Mouse (Mus musculus) limb, embryonic 13.5 days (tissue): ENCODE data around the gene Ovol2. TPM values are rescaled to one million over a fixed set of nuclear protein-coding genes. Genes with fewer than 3 reads are reported as not detected.

Source experiments
- ATAC-seq: fragments of 200-750 bp; cut with Nextera tagmentation; 2 replicates; pipeline ENCODE4 v1.8.0; 2017; ENCODE audit warnings: low read depth, moderate number of reproducible peaks, moderate TSS enrichment; ENCODE audit not compliant: low FRiP score
- H3K27ac ChIP-seq: fragments of 300-500 bp; sonication (generic); 2 replicates; pipeline ENCODE4 v1.5.1; 2015; ENCODE audit warnings: inconsistent platforms, mild to moderate bottlenecking, moderate library complexity
- H3K27me3 ChIP-seq: fragments of 300-500 bp; sonication (generic); 2 replicates; pipeline ENCODE4 v1.6.1; 2015; ENCODE audit warnings: mild to moderate bottlenecking, inconsistent platforms
- H3K36me3 ChIP-seq: fragments of 300-500 bp; sonication (generic); 2 replicates; pipeline ENCODE4 v1.6.1; 2015; ENCODE audit warnings: inconsistent platforms, mild to moderate bottlenecking, moderate library complexity
- H3K4me1 ChIP-seq: fragments of 300-500 bp; sonication (generic); 2 replicates; pipeline ENCODE4 v1.6.1; 2015; ENCODE audit warnings: inconsistent platforms
- H3K4me2 ChIP-seq: fragments of 300-500 bp; sonication (generic); replicated peaks from 2 replicates; pipeline ENCODE4 v1.6.1; 2015; ENCODE audit warnings: inconsistent platforms, mild to moderate bottlenecking, moderate library complexity
- H3K4me3 ChIP-seq: fragments of 300-500 bp; sonication (generic); 2 replicates; pipeline ENCODE4 v1.5.1; 2015; ENCODE audit warnings: moderate library complexity, mild to moderate bottlenecking, inconsistent platforms
- H3K9ac ChIP-seq: fragments of 300-500 bp; sonication (generic); 2 replicates; pipeline ENCODE4 v1.6.1; 2015; ENCODE audit warnings: mild to moderate bottlenecking, inconsistent platforms
- H3K9me3 ChIP-seq: fragments of 300-500 bp; sonication (generic); 2 replicates; pipeline ENCODE4 v1.6.1; 2016; ENCODE audit warnings: inconsistent platforms
- WGBS: fragments of 180-500 bp; shearing (Covaris S2); methylation state at CpG from one replicate; pipeline ENCODE4 v1.1.7; 2015; 5-methylcytosine and 5-hydroxymethylcytosine counted together
- polyA plus RNA-seq: library from polyadenylated mRNA; unstranded; fragments of >200 nt; fragmentation: Nextera tagmentation; extraction: Ambion mirVana; gene quantifications from 2 replicates; pipeline ENCODE4 v1.2.1, GENCODE M21; 2015

Ovol2 gene
- polyA plus RNA-seq, 1 experiment from 2014 or later, result 1.3 TPM

DNA sequence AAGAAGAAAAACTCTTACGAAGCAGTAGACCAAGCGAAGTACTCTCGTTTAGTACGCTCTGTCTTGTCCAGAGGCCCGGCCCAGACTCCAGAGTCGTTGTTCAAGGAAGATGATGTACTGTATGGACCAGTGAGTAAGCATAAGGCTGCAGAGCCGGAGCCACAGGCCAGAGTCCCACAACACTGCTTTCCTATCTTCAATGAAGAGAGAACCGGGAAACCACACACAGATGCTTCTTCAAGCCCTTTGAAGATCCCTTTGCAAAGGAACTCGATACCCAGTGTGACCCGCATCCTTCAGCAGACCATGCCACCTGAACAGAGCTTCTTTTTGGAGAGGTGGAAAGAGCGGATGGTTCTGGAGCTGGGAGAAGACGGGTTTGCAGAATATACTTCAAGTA is 59.9 kb downstream of the Ovol2 start:
- no peak overlapping the region for H3K4me2 ChIP-seq
- ATAC-seq, result no peak
- no peaks in the 10 kb centered on the region for H3K9me3 ChIP-seq
- H3K36me3 ChIP-seq, result peaks cover 20% of the 10 kb centered on the region
- H3K9ac ChIP-seq, result no peak overlapping the region
- H3K27ac ChIP-seq, result no peak overlapping the region
- H3K27me3 ChIP-seq, result no peaks in the 10 kb centered on the region
- 87% methylated on average over 12 of the region's 12 CpGs for WGBS
- peaks cover 41% of the 10 kb centered on the region for H3K4me1 ChIP-seq
- no peak overlapping the region for H3K4me3 ChIP-seq

DNA sequence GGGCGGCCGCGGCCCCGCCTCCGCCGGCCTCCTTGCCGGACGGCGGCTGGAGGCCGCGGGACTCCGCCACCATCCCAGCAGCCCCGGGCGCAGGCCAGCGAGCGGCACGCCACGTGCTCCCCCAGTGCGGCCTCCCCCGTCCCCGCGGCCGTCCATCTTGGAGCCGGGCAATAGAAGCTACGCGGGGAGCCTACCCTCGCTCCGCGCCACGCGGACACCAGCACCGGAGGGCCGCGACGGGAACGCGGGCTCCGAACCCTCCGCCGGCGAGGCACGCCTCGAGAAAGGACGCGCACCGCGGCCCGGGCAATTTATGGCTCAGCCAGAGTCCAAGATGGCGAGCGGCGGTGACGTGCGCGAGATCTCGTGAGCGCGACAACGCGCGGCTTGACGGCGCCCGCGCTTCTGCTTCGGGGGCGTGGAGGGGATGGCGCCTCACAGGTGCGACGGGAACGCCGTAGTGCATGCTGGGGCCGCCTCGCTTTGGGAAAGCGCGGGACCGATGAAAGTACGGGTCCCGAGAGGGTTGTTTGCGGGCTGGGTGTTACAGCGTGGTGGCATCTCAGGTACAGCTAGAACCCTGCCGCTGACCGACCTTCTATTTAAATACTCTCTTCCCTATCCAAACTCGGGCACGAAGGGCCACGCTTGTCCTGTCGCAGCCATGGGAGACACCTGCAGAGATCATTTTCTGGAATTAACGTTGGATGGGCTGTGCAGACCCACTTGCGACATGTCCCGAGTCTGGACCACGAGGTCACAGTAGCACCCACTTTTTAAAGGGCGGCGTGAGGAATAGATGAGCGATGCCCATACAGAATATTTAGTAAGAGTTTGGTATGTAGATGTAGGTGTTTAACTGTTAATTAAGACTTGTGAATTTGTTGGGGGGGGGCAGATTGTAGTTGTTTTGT is 61.2 kb downstream of the Ovol2 start, which contains the start of the genes Mgme1 and Snx5:
Mgme1 (plus strand) TSS at position 157 of the 914 bp plus-strand sequence.
Snx5 (minus strand) TSS at position 400 of the 914 bp plus-strand sequence.
- H3K27me3 ChIP-seq, result no peaks in the 10 kb centered on the region
- H3K9ac ChIP-seq, result peak within 1 kb of the TSS; percentile 97
- peak within 1 kb of the TSS; percentile 96 for H3K27ac ChIP-seq
- peak; percentile 97 for ATAC-seq
- WGBS, result under 1% methylated on average over 91 of the region's 93 CpGs
- peaks cover 16% of the 10 kb centered on the region; the same call in 1 of the 2 replicates for H3K36me3 ChIP-seq
- peak within 1 kb of the TSS; percentile 75 for H3K4me2 ChIP-seq
- peak within 1 kb of the TSS; percentile 77 for H3K4me3 ChIP-seq
- no peaks in the 10 kb centered on the region for H3K9me3 ChIP-seq
- H3K4me1 ChIP-seq, result peaks cover 50% of the 10 kb centered on the region

DNA sequence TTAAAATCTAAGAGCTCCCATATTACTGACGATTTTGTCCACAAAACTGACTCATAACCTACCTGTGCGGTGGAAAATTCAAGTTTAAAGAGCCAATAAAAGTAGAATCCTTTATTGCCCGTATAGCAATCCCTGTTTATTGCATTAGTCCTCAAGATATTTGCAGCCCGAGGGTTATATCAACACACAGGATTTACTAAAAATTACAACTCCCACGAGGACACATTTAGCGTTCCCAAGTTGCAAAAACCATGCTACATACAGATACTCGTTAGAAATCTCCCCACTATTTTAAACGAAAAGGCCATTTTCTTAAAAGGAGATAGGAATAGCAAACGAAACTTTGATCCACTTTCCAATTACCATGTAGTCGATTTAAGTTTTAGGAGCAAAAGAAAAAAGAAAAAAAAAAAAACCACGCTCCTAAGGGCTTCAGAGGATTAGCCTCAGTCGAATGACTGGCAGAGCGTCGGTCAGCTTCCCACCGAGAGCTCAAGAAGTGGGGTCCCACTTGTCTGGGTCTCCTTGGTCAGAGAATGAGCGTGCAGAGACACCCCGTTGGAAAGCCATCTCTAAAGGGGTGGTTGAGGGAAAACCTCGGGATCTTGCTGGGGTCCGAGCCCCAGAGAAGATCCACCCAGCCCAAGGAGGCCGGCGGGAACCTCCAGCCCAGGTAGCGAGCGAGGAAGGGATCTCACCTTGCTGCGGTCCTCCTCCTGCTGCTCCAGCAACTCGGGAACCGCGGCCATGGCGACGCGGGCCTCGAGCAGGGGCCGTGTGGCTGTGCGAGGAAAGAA is 62.1 kb downstream of the Ovol2 start:
- no peaks in the 10 kb centered on the region for H3K9me3 ChIP-seq
- H3K4me1 ChIP-seq, result peaks cover 52% of the 10 kb centered on the region
- H3K4me3 ChIP-seq, result peak overlapping the region; percentile 77
- peak overlapping the region; percentile 75 for H3K4me2 ChIP-seq
- peak; percentile 12; the same call in 1 of the 2 replicates for ATAC-seq
- peaks cover 17% of the 10 kb centered on the region for H3K36me3 ChIP-seq
- peak overlapping the region; percentile 97 for H3K9ac ChIP-seq
- H3K27me3 ChIP-seq, result no peaks in the 10 kb centered on the region
- H3K27ac ChIP-seq, result peak overlapping the region; percentile 96
- under 1% methylated on average over 24 of the region's 33 CpGs for WGBS

DNA sequence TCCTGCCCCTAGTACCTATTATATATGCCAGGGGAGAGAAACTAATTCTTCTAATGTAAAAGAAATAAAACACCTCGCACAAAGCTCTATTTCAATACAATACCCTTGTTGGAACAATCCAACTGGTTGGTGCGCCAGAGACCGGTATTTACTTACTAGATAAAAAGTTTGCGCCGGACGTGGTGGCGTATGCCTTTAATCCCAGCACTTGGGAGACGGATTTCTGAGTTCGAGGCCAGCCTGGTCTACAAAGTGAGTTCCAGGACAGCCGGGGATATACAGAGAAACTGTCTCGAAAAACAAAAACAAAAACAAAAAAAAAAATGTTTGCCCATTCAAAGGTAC is 62.7 kb downstream of the Ovol2 start:
- peak overlapping the region; percentile 75 for H3K4me2 ChIP-seq
- H3K9ac ChIP-seq, result peak overlapping the region; percentile 97
- peaks cover 23% of the 10 kb centered on the region for H3K36me3 ChIP-seq
- H3K27me3 ChIP-seq, result no peaks in the 10 kb centered on the region
- H3K4me1 ChIP-seq, result peaks cover 51% of the 10 kb centered on the region
- H3K4me3 ChIP-seq, result peak overlapping the region; percentile 77
- ATAC-seq, result no peak
- H3K27ac ChIP-seq, result no peak overlapping the region
- WGBS, result under 1% methylated on average over 11 of the region's 11 CpGs
- no peaks in the 10 kb centered on the region for H3K9me3 ChIP-seq

DNA sequence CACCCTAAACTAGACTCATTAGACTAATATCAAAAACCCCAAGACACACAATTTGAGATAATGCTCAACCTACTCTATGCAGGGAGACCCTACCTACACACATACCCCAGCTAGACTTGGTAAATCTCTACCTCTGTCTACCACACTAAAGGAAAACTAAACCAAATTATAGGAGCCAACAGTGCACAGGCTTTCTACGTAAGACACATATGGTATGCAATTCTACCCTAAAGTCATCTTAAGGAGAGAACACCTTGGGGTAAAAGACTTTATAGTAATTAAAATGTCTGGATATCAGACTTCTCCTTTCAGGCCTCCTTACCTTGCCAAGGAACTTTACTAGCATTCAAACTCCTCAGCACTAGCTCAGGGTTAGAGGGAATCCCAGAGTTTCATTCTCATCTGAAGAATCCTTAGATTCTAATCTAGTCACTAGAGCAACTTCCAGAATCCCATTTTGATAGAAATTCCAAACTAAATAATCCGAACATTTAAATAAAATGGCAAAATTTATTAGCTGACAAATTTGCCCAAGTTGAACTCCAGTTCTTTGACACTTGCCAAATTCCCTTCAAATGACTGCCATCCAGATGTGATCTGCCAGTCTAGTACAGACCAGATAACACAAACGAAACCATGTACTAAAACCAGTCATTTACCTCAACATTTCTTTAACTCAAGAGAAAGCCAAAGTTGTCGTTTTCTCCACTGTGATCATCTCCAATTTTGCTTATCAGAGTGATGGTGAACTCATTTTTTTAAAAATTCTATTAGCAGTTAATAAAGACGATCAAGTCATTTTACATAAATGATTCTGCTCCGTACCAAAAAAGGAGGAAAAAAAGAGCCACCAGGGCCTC is 63.3 kb downstream of the Ovol2 start:
- peak overlapping the region; percentile 77 for H3K4me3 ChIP-seq
- no peak for ATAC-seq
- no peaks in the 10 kb centered on the region for H3K9me3 ChIP-seq
- H3K27ac ChIP-seq, result no peak overlapping the region
- no peaks in the 10 kb centered on the region for H3K27me3 ChIP-seq
- peak overlapping the region; percentile 75 for H3K4me2 ChIP-seq
- peaks cover 27% of the 10 kb centered on the region for H3K36me3 ChIP-seq
- peak overlapping the region; percentile 97 for H3K9ac ChIP-seq
- WGBS, result 6% methylated on average over 6 of the region's 6 CpGs
- peaks cover 48% of the 10 kb centered on the region for H3K4me1 ChIP-seq

DNA sequence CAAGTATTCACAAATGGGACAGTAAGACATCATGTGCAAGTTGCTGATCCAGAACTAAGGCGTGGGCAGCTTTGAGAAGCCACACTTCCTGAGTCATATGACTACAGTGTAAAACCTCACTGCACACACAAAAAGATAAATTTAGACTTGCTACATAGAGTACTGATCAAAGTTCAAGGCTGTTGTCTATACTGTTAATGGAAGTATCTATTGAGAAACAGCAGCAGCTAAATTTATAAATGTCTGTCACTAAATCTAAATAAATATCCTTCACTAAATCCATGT is 64.3 kb downstream of the Ovol2 start:
- no peak overlapping the region for H3K9ac ChIP-seq
- peak overlapping the region; percentile 75 for H3K4me2 ChIP-seq
- no peak overlapping the region for H3K27ac ChIP-seq
- no peaks in the 10 kb centered on the region for H3K27me3 ChIP-seq
- H3K36me3 ChIP-seq, result peaks cover 25% of the 10 kb centered on the region
- 30% methylated on average over 1 of the region's 1 CpGs for WGBS
- ATAC-seq, result no peak
- no peak overlapping the region for H3K4me3 ChIP-seq
- peaks cover 51% of the 10 kb centered on the region for H3K4me1 ChIP-seq
- no peaks in the 10 kb centered on the region for H3K9me3 ChIP-seq

DNA sequence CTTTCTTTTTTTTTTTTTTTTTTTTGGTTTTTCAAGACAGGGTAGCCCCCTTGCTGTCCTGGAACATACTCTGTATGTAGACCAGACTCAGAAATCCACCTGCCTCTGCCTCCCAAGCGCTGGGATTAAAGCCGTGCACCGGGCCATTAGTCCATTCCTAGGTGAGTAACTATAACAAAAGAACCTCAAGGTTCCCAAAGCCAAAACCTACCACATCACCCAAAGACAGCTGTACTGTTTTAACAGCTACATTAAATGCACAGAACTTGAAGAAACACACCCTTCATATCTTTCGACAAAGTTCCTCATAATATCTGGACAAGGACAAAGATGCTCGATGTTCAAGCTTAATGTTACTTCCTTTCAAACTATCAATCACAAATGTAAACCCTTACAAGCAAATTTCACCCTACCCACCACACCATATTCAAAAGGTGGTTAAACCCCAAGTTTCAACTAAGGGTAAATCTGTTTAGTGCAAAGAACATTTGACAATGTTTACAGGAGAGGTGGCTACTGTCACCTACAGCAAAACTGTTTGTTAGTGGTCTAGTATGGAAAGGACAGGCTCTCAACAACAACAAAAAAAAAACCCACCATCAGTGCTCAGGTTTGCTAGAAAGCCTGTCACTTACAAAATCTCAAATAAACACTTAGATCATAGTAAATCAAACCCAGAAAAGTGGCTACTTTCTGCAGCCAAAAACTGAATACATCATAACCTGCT is 64.8 kb downstream of the Ovol2 start:
- Histone ChIP-seq H3K4me1 (peaks cover 51% of the 10 kb centered on the region), H3K4me2 (peak overlapping the region; percentile 75), H3K36me3 (peaks cover 25% of the 10 kb centered on the region), H3K9ac (no peak overlapping the region), H3K9me3 (no peaks in the 10 kb centered on the region), H3K27me3 (no peaks in the 10 kb centered on the region), H3K27ac (no peak overlapping the region), H3K4me3 (no peak overlapping the region)
- 57% methylated on average over 5 of the region's 5 CpGs for WGBS
- ATAC-seq, result no peak

DNA sequence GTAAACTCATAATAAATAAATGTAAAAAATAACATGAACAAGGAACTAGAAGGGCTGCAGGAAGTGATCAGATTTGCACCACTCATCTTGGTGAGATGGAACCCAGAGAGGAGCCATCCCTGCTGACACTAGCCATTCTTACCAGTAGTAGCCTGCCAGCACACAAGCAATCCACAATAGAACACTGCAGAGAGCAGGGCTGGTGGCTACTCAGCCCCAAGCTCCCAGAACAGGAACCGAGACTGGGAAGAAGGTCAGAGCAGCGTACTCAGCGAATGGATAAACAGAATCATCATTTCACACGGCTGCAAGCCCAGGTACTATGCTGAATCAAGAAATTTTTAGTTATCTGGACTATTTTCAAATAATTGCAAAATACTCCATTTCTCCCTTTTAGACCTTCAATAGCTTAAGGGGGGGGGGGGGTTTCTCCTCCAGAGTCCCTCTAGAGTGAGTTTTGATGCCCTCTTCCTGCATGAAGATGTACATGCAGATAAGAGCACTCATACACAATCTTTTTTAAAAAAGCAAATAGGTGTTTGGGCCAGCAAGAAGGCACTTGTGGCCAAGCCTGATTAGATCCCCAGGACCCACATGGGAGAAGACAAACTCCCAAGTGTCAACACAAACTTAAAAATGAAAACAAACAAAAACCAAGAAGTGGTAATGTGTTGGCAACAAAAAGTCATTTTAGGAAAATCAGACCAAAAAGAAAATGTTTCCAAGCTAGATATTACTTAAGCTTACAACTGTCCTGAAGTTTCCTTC is 65.8 kb downstream of the Ovol2 start:
- 61% methylated on average over 4 of the region's 4 CpGs for WGBS
- Histone ChIP-seq H3K9ac (no peak overlapping the region), H3K4me1 (peaks cover 51% of the 10 kb centered on the region), H3K4me2 (peak overlapping the region; percentile 12), H3K27ac (no peak overlapping the region), H3K4me3 (no peak overlapping the region), H3K9me3 (no peaks in the 10 kb centered on the region), H3K36me3 (peaks cover 35% of the 10 kb centered on the region), H3K27me3 (no peaks in the 10 kb centered on the region)
- ATAC-seq, result no peak

DNA sequence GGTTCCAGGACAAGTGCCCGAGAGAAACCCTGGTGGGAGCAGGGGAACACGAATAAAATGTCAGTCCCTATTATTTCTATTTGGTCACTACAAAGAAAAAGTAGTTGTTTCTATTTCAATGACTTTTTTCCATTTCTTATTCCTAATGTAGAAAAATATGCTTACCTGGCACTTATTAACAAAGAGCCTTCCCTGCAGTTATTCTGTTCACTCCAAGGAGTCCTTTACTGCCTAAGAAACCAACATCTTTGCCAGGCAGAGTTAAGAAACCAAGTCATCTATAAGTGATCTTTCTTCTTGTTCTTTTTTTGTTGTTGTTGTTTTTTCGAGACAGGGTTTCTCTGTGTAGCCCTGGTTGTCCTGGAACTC is 66.8 kb downstream of the Ovol2 start:
- Histone ChIP-seq H3K9me3 (no peaks in the 10 kb centered on the region), H3K27me3 (no peaks in the 10 kb centered on the region), H3K4me2 (no peak overlapping the region), H3K27ac (no peak overlapping the region), H3K9ac (no peak overlapping the region), H3K36me3 (peaks cover 45% of the 10 kb centered on the region), H3K4me1 (peaks cover 51% of the 10 kb centered on the region), H3K4me3 (no peak overlapping the region)
- ATAC-seq, result no peak
- WGBS, result 80% methylated on average over 3 of the region's 3 CpGs

DNA sequence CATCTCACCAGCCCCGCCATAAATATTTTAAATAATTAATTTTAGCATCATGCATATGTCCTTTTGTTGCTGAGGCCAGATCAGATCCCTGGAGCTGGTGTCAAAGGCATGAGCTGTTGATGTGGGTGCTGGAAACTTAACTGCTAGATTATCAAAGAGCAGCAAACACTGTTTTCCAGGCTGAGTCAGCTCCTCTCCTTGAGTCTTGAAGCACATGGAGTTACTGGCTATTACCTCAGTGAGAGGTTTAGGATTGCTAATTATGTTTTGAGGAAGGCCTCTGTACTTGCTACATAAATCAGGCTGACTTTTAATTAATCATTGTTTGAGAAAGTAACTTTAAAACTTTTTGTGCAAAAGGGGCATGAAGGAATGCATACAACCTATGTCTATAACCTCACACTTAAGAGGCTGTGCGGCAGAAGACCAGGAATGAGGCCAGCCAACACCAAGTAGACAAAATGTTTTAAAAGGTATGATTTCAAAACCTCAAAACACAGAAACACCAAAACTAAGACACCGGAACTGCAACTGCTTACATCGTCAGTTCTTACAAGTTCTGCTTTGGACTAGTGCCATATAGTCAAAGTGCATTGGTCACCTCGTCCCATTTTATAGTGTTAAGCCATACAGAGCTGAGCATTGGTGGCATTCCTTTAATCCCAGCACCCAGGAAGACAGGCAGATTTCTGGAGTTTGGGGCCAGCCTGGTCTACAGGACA is 67.4 kb downstream of the Ovol2 start:
- Histone ChIP-seq H3K9ac (no peak overlapping the region), H3K4me1 (peaks cover 51% of the 10 kb centered on the region), H3K27me3 (no peaks in the 10 kb centered on the region), H3K27ac (no peak overlapping the region), H3K4me2 (no peak overlapping the region), H3K4me3 (no peak overlapping the region), H3K36me3 (peaks cover 51% of the 10 kb centered on the region), H3K9me3 (no peaks in the 10 kb centered on the region)
- 71% methylated on average over 5 of the region's 5 CpGs for WGBS
- no peak for ATAC-seq
